Mouse (Mus musculus) A20 (cell line): ENCODE results near the gene Gm5795.
"Not testable (repeated sequence)": the region's sequence is repeated elsewhere in the genome, so short reads cannot be mapped to it uniquely, and the experiment has no call there.

ENCODE experiments used
- DNase-seq: peaks from one replicate; pipeline ENCODE4 v3.0.0-alpha.2; 2011; ENCODE audit warnings: low read depth, low spot score

Gene Gm5795

DNA sequence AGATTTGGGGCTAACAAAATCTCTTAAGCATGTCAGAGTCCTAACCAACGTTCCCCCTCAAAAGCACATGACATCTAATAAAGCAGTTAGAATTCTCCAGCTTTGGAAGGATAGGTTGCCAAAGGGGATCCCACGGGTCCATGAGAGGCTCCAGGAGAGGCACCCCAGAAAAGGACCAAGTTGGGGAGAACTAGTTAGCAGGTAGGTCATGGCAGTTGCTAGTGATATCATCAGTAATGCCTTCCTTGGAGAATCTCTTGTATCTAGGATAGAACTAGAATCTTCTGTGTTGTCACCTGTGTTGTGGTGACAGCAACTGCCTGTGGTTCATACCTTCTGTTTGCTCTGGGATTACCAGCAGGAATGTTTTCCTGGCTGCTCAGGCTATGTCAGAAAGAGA lies at the start of gene Gm5795:
Gm5795 (plus strand) TSS at position 301 of the 400 bp plus-strand sequence.
- not testable (repeated sequence) for DNase-seq

DNA sequence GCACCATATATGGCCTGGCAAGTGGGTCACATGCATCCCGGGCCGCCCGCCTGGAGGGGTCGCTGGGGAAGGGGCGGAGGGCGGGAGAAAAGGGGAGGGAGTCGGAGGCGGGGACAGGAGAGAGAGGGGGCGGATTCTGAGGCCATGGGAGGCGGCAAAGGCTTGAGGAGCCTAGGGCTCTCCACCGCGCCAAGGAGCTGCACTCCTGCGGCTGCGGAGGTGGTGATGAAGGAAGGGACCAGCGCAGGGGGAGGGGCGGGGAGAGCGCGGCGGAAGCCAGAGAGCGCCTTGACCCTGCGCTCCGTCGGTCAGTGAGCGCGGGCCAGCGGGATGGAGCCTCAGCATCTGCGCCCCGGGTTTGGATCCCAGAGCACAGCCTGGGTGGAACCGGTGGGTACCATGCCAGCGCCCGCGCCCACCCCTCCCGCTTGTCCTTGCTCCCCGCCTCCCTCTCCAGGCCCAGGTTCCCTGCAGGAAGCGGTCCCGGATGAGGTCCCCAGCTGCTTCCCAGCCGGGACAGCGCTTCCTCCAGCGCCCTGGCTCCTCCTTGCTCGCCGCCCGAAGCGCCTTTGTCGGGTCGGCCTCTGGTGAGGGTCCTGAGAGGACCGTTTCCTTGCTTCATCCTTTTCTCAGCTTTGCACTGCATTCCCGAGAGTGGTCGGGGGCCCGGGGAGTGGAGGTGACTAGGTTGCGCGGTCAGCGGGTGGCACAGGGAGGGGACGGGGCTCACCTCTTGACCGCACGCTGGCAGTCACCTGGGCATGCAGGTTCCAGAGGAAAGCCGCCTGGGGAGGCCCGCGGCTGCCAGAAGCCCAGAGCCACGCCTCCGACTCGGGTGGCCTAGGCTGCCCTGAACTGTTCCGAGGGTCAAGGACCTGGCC lies 20.5 kb downstream of the Gm5795 start, which contains the start of gene D830030K20Rik:
D830030K20Rik (plus strand) TSS at position 217 of the 881 bp plus-strand sequence.
- DNase-seq = not testable (repeated sequence)

DNA sequence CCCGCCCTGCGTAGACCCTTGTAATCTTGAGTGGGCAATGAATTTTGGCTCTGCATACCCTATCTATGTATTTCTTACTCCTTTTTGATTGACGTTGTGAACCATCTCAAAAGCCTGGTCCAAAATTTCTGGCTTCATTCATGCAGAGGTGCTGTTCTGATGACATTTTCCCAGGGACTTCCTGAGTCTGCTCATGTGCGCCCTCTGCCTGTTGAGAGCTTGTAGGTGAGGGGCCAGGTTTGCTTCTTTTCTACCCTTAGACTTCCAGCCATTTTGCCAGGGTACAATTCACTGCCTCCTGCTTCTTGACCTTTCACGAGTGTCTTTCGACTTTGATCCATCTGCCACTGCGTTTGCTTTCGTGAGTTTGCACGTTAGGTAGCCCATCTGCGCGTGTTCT lies 21.3 kb downstream of the Gm5795 start:
- DNase-seq = not testable (repeated sequence)
